Mouse (Mus musculus) granulocyte monocyte progenitor cell, adult 5-6 weeks (primary cell): Measurements from ENCODE around the gene Sh3yl1. TPM values are rescaled to one million over a fixed set of nuclear protein-coding genes. Genes with fewer than 3 reads are reported as not detected.
A peak's percentile ranks its signal among the peaks of the same experiment; 100 is the strongest.

ENCODE experiments used
- ATAC-seq: replicated peaks from 2 replicates; pipeline ENCODE4 v1.8.0; 2016; ENCODE audit warnings: mild to moderate bottlenecking, moderate TSS enrichment, inconsistent platforms; ENCODE audit not compliant: poor library complexity, severe bottlenecking
- total RNA-seq, 2 experiments: library from RNA; stranded (forward) in 1 of 2; stranded (reverse) in 1 of 2; fragments of 200-712, 200-1000 nt in 1 of 2; fragments of >200 nt in 1 of 2; fragmentation: Nextera tagmentation in 1 of 2; gene quantifications; 2 replicates each; pipeline ENCODE4 v1.2.3; 2014 to 2017

Gene Sh3yl1
- total RNA-seq (2014; fragmentation: Nextera tagmentation), result 0.28 and 2.4 TPM in 2 replicates
- 1.2 and 3.0 TPM in 2 replicates for total RNA-seq (2017)

DNA sequence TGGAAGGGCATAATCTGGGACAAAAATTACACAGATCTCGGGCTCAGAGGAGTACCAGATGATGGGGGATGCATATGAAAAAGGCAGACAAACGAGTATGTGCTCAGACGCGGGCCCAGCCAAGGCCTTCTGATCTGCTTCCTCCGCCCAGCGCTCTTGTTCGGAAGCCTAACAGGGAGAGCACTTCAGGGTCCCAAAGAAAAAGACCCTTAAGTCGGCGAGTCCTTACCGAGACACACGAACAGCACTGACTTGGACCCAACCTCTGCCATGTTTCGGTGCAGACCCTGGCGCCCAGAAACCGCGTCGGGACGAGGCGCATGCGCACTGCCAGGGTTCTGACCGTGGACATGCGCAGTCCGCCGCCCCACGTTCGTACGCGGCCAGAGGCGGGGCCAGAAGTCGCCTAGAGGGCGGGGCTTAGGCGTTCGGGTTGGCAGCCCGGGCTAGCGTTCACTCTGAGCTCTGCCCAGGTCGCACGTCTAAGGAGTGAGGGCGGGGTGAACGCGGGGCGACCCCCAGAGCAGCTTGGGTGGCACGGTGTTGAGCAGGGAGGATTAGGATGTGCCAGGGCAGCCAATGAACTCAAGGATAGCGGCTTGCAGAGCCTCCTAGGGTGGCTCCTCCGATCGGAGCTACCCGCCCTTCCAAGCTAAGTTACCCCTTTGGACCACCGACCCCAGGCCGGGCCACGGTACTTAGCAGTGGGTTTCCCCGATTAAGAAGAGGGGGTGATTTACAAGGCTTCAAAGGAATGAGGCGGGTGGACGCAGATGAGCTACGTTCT, at the start of gene Sh3yl1, which contains the start of gene Acp1:
Gene Sh3yl1 (plus strand): TSS at position 408 of the 787 bp plus-strand sequence.
Gene Acp1 (minus strand): TSS at position 329 of the 787 bp plus-strand sequence.
- ATAC-seq, result peak; percentile 95

DNA sequence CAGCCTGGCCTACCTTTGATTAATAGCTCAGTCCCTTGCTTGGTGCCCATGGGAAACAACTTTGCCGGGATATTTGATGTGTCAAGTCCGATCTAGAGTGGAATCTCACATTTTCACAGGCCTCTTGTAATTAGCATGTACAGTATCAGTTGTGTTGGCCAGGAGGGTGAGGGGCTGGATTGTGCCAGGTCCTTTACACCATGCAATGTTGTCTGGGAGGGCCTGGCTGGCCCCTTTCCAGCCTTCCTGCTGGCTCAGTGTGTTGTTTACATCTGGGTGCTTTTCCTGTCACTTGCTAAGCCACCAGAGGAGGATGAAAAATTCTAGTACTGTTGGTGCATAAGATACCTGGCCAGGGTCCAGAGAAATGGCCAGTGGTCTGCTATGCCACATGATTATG, 47.1 kb upstream of the Sh3yl1 start:
- no peak for ATAC-seq

DNA sequence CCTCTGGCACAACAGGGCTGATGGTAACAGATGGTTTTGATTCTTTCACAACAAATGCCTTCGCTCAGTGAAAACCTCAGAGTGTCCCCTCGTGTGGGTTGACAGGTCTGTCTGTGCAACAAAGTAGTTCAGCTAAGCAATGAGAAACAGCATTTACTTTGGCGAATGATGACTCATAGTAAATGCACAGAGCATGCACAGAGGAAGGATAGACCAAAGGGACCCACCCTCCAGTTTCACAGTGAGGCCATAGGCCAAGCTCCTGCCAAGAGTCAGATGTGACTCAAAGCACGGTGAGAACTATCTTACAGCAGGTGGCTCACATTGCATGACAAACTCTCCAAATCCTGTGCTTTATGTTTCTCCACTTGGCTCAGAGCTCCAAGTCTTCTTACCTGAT, 45.7 kb upstream of the Sh3yl1 start:
- no peak for ATAC-seq

DNA sequence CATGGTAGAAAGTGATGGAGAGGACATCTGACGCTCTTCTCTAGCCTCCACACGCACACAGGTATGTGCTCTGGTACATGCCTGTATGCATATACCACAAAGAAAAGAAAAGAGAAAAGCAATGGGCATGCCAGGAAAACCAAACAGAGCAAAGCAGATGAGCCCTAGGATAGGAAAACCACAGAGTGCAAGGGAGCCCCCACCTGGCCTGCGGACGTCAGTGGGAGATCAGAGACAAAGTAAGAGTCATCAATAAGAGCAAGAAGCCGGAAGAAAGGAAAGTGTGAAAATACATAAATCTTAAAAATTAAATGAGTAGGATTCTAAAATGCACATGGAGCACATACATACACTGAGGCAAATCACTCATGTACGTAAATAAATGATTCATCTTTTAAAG, 32.0 kb upstream of the Sh3yl1 start:
- ATAC-seq, result no peak

DNA sequence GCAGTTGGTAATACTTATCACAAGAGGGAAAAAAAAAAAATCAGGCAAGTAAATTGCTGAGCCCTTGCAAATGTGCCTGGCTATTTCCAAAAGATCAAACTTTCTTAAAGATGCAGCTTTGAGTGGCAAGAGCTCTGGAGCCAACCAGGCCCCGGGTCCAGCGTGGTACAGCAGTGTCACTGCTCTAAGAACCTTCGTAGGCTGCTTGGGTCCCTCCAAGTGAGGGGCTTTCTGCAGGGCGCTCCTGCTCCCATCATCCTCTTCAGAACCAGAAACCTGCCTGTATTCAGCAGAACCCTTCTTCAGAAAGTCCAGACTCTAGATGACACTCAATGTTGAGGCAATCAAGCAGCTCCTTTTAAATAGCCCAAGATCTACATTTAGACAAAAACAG, 27.9 kb upstream of the Sh3yl1 start:
- no peak for ATAC-seq

DNA sequence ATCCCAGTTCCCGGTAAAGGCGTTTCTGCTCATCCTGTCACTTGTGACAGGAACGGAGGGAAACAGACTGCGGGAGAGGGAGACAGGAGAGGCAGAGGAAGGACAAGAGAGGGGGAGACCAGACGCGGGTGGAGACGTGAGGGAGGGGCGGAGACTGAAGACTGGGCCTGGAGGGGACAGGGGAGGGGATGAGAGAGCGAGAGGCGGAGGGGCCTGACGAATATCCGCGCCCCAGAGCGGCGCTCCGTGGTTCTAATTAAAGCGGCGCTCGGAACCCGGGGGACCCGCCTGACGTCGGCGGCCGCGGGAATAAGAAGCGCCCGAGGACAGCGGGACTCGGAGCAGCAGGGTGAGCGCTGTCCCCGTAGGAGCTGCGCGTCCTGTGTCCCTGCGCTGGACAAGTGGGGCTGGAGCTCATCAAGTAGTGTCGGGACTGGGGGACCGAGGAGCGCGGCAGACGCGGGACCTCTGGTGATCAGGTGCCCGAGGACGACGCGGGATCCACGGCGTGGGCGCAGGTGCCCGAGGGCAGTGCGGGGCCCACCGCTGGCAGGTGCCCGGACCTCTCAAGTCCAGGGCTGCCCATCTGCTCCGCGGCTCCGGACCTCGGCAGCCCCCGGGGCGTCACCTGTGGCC, 27.4 kb upstream of the Sh3yl1 start, which contains the start of gene Alkal2:
Gene Alkal2 (plus strand): TSS at position 337 of the 636 bp plus-strand sequence.
- ATAC-seq, result peak; percentile 30

DNA sequence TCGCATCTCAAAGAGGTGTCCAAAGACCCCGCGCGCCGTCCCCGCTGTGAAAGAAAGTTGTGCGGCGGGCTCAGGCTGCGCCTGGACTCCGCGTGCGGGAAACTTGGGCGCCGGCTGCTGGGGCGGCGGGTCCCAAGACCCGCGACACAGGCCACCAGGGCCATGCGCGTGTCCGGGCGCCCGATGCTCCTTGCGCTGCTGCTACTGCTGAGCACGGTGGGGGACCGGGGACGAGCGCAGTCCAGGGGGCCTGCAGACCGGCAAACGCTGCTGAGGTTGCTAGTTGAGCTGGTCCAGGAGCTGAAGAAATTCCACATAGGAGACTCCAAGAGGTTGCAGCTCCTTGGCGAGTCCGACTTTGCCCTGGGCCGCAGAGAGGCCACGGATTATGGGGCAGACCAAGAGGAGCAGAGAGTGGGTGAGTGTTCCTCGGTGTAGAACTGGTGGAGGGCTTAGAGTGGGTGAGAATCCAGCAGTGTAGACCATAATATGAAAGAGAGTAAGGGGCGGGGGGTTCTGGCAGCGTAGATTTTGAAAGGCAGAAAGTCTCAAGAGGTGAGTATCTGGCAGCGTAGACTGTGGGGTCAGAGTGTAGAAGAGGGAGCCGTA, 26.7 kb upstream of the Sh3yl1 start:
- no peak; the same call in 1 of the 2 replicates for ATAC-seq

DNA sequence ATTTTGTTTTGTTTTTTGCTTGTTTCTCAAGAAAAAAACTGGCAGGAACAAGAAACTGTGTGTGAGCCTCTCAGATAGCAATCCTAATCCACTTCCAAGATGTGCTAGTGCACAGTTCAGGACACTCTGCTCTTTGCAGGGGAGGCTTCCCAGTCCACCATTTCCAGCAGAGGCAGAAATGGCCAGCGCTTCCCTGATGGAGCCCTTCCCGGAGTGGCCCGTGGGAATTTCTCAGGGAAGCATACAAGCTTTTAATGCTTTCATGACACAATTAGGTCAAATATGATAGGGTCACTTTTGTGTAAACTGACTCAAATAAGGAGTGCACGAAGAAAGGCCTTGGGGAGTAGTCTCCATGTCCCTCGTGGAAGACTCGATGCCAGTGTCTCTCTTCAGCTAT, 25.6 kb upstream of the Sh3yl1 start:
- ATAC-seq, result no peak

DNA sequence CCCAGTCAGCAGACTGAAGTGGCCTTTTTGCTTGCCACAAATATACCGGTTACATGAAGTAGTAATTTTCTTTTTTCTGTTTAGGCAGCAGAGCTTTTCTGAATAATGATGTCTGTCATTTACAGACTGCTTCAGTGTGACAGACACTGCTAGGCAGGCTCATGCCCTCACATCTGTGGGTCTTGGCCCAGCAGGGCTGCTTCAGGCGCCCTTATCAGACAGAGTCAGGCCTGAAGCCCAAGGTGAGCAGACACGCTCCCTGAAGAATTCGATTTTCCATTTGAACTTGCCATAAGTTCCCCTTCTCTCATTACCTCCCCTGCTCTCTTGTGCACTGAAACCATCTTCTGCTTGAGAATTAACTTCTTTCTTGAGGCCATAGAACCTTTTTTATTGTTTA, 23.5 kb upstream of the Sh3yl1 start:
- no peak for ATAC-seq

DNA sequence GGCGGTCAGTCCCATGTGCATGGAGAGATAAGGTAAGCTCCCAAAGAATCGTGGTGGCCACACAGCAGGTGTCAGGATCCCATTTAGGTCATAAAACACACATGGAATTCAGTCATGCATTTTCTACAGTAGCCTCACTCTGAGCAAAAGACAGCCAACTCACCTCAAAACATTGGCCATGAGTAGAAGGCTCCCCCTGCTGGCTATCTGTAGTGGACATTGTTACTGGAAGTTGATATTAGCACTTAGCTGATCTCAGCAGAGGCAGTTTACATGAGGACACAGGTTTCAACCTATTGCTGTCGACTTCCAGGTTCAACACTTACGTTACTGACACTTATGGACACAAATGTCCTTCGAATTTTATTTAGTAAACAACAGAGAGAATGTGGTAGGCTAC, 21.4 kb upstream of the Sh3yl1 start:
- peak; percentile 67 for ATAC-seq

DNA sequence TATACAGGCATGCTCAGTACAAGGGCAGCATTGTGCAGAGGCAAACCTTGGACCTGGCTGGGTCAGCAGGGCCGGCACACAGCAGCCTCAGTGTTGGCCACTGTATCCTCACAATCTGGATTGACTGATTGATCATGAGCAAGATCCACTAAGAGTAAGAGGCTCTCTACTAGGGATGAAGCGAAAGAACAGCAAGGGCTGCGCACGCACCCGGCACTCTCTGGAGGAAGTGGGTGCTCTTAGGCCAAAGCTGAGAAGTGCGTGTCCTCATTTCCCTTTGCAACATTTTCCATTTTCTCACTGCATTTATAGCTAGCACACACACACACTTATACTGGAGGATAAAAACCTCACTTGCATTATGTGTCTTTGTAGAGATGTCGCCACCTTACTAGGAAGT, 20.0 kb upstream of the Sh3yl1 start:
- no peak for ATAC-seq

DNA sequence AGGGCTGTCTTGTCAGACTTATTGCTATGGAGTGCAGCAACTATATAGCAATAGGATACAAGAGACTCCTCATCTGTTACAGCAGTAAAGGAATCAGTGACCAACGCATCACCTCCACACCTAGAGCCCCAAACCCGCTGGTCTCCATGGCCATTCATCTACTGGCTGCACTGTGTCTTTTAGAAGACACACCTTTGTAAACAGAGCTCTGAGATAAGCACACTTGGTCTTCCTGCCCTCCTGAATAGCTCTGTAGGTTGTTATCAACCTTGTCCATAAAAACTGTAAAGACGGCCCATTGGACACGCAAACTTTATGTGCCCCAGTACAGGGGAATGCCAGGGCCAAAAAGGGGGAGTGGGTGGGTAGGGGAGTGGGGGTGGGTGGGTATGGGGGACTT, 14.4 kb upstream of the Sh3yl1 start:
- ATAC-seq, result no peak

DNA sequence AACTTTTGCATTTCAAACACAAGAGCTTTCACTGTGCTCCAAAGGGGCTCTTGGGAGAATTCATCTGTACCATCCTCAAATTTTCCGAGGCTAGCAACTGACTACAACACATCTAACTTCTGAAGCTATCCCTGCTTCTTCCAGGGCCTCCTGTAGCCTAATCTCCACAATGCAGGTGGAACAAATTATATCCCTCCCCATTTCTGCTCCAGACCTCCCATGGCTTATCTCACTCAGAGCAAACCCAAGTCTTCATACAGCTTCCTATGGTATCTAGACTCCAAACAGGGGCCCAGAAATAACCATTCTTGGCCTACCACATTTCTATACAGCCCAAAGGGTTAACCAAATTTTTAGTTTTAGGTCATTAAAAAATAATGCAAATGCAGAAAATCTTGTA, 2.8 kb upstream of the Sh3yl1 start:
- ATAC-seq, result no peak

DNA sequence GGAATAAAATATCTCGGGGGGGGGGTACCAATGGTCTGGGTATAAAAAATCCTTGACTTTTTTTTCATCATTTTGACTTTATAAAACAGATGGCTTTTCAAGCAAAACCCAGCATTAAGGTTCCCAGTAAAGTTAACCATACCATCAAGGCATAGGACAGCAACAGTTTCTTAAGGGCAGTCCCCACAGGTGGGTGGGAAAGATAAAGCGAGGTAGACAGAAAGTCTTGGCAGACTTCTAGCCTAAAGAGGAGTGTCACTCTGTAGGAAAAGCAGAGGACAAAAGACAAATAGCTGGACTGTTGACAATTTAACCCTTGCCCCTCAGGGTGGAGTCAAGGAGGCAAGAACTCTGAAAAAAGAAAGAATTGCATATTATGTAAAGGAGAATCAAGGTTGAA, 1.6 kb upstream of the Sh3yl1 start:
- ATAC-seq, result no peak

DNA sequence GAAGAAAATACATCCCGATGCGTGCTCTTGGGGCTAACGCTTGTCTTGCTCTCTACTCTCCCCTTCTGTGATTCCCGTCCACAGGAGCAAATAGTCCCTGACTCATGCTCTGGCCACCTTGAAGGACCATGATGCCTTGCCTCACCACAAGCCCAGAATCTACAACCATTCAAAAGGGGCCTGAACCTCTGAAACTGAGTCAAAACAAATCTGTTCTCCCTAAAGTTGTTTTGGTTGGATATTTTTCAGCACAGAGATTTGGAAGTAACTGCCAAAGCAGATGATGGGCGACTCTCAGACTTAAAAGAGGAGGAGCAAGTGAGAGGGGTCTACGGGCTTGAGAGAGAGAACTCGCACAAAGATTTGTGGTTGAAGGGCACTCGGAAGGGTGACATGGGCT, 608 bp upstream of the Sh3yl1 start:
- ATAC-seq, result peak; percentile 20

DNA sequence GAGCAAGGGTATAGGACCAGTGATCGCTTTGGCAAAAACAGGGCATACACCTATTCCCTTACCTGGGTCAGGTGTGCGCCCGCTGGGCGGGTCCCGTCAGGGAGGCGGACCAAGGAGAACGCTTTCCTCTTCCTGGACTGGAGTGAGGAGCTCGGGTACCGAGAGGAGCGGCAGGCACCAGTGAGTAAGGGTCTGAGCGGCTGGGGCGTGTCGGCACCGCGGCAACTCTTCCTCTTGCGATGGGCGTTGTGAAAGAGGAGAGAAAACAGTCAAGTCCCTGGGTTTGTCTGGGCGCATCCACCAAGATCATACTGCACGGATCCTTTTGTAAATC, 547 bp downstream of the Sh3yl1 start:
- peak; percentile 72 for ATAC-seq

DNA sequence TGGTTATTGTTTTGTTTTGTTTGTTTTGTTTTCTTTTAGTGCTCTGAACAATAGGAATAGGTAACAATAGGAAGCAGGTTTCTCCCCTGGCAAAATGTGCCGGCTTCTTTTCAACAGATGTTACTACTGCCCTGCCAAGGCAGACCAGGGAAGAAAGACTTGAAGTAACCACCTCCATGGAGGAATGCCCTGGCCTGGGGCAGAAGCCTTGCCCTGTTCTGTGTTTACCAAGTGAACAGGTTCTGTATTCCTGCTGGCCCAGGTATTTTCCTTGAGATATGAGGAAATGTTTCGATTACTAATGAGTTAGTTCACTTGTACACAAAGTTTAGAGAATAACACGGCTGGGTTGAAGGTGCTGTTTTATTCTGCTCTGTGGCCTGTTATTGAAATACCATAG, 1.4 kb downstream of the Sh3yl1 start:
- ATAC-seq, result no peak

DNA sequence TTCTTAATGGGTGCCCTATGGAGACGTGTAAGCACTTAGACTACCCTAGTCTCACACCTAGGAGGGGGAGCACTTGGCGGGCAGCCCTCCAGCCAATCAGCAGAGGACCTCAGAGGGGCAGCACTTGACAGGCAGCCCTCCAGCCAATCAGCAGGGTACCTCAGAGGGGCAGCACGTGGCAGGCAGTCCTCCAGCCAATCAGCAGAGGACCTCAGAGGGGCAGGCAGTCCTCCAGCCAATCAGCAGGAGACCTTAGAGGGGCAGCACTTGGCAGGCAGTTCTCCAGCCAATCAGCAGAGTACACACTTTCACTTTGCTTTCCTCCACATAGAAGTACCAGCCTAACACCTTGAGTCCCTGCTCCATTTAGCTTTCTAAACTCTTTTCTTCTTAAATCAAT, 10.9 kb downstream of the Sh3yl1 start:
- peak; percentile 30; the same call in 1 of the 2 replicates for ATAC-seq

DNA sequence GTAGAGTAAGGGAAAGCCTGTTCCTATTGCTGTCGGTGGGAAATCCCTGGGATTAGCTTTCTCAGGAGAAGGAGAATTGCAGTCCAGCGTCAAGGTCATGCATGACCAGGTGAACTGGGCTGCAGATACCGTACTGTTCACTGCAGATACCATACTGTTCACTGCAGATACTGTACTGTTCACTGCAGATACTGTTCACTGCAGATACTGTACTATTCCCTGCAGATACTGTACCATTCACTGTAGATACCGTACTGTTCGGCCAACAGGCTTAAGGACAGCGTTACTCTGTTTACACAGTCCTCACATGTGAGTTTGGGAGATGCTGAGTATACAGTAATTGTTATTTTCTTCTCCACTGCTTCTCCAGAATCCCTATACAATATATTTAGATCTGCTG, 16.7 kb downstream of the Sh3yl1 start:
- ATAC-seq, result no peak

DNA sequence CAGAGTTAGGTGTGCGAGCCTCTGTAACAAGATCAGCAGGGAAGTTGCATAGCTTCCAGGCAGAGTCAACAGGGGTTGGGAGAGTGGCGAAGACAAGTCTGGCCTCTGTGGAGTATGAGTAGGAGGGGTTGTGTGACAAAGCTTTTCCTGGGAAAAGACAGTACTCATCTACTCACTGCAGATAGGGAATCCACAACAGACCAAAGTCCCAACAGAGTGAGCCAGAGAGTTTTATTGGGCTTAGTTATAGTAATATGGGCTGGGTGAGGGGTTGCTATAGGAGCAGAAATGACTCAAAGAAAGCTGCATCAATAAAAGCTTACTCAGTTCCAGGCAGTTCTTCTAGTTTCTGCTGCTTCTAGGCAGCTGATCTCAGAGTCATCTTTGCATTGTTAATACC, 21.8 kb downstream of the Sh3yl1 start:
- ATAC-seq, result no peak

DNA sequence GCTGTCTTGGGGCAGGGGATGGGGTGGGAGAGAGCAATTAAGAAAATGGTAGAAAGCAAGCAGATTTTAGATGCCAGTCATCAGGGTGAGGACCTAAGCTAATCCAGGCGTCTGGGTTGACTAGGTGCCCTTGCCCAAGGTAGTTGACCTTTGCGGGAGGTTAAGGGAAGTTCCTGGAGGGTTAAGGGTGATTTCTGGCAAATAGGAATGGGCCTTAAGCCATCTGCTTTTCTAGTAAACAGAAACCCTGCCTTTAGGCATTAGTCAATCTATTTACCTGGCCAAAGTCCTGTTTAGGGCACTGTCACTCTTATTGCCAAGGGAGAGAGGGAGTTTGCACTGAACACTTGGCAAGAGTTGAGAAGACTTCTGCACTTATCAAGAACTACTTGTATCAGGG, 25.4 kb downstream of the Sh3yl1 start:
- no peak for ATAC-seq
